Mouse (Mus musculus) common myeloid progenitor, adult 5-6 weeks (primary cell): ENCODE measurements around the gene Akirin2. TPM values are rescaled to one million over a fixed set of nuclear protein-coding genes. Genes with fewer than 3 reads are reported as not detected.
"Not testable (repeated sequence)": the region's sequence is repeated elsewhere in the genome, so short reads cannot be mapped to it uniquely, and the experiment has no call there.

Source experiments
- ATAC-seq: replicated peaks from 2 replicates; pipeline ENCODE4 v1.8.0; 2016; ENCODE audit warnings: low read depth, mild to moderate bottlenecking, moderate TSS enrichment, inconsistent platforms; ENCODE audit not compliant: poor library complexity, severe bottlenecking
- total RNA-seq: library from RNA; stranded (forward); fragments of 200-1000, 187-1606 nt; gene quantifications from 2 replicates; pipeline ENCODE4 v1.2.3, GENCODE M21; 2017

The Akirin2 gene
- total RNA-seq: 42.0 and 60.8 TPM in 2 replicates

- ATAC-seq: no peak
These were observed at the start of gene Akirin2 for GRCm38 (mm10) chr4:34550748-34551097. Gene Akirin2, plus strand, starts transcription at chr4:34550937.

- ATAC-seq: no peak
These were observed 40.4 kb upstream of the Akirin2 start for GRCm38 (mm10) chr4:34510305-34510704.

- ATAC-seq: no peak
These were observed 27.9 kb upstream of the Akirin2 start for GRCm38 (mm10) chr4:34522846-34523245.

GRCm38 (mm10) chr4:34523586-34523985 is 27.2 kb upstream of the Akirin2 start:
- no peak for ATAC-seq

- ATAC-seq: peak; percentile 87
These were observed 24.0 kb upstream of the Akirin2 start for GRCm38 (mm10) chr4:34526771-34527170.

- ATAC-seq: no peak
These were observed 22.2 kb upstream of the Akirin2 start for GRCm38 (mm10) chr4:34528430-34529100.

GRCm38 (mm10) chr4:34529379-34529778 is 21.4 kb upstream of the Akirin2 start:
- no peak for ATAC-seq

- no peak for ATAC-seq
These were observed 20.8 kb upstream of the Akirin2 start for GRCm38 (mm10) chr4:34529941-34530340.

GRCm38 (mm10) chr4:34549981-34550747 is 573 bp upstream of the Akirin2 start:
- peak; percentile 93 for ATAC-seq

- peak; percentile 65 for ATAC-seq
These were observed 517 bp downstream of the Akirin2 start for GRCm38 (mm10) chr4:34551098-34551809.

- no peak for ATAC-seq
These were observed 1.2 kb downstream of the Akirin2 start for GRCm38 (mm10) chr4:34551966-34552365.

GRCm38 (mm10) chr4:34554596-34554995 is 3.9 kb downstream of the Akirin2 start:
- no peak for ATAC-seq

GRCm38 (mm10) chr4:34555604-34556003 is 4.9 kb downstream of the Akirin2 start:
- no peak for ATAC-seq

GRCm38 (mm10) chr4:34556183-34556582 is 5.4 kb downstream of the Akirin2 start:
- ATAC-seq: no peak

- peak; percentile 93 for ATAC-seq
These were observed 10.2 kb downstream of the Akirin2 start for GRCm38 (mm10) chr4:34560971-34561370.

- ATAC-seq: no peak
These were observed 15.5 kb downstream of the Akirin2 start for GRCm38 (mm10) chr4:34566226-34566625.

GRCm38 (mm10) chr4:34572876-34573275 is 22.1 kb downstream of the Akirin2 start:
- no peak for ATAC-seq

- ATAC-seq: peak; percentile 73
These were observed 26.3 kb downstream of the Akirin2 start for GRCm38 (mm10) chr4:34577028-34577427.

- no peak for ATAC-seq
These were observed 28.5 kb downstream of the Akirin2 start for GRCm38 (mm10) chr4:34579215-34579614.

GRCm38 (mm10) chr4:34581489-34581888 is 30.8 kb downstream of the Akirin2 start:
- not testable (repeated sequence) for ATAC-seq

- ATAC-seq: no peak
These were observed 31.3 kb downstream of the Akirin2 start for GRCm38 (mm10) chr4:34581990-34582389.
